Mouse (Mus musculus) bone marrow macrophage, adult 2 months (primary cell): Measurements from ENCODE around the gene Znhit1.

Experiments used
- CTCF ChIP-seq: IDR thresholded peaks from 2 replicates; pipeline ENCODE4 v1.5.1; 2012; ENCODE audit warnings: low read depth, mild to moderate bottlenecking, low read length, moderate library complexity
- POLR2A ChIP-seq: IDR thresholded peaks from 2 replicates; pipeline ENCODE4 v1.6.1; 2012; ENCODE audit warnings: mild to moderate bottlenecking, low read depth, low read length, borderline replicate concordance

- no peak for TF ChIP-seq CTCF
- TF ChIP-seq POLR2A: no peak
These were observed 37.3 kb downstream of the Znhit1 start for GRCm38 (mm10) chr5:136950521-136950920.
